Mouse (Mus musculus): Measurements from ENCODE around the gene Syk.

DNA sequence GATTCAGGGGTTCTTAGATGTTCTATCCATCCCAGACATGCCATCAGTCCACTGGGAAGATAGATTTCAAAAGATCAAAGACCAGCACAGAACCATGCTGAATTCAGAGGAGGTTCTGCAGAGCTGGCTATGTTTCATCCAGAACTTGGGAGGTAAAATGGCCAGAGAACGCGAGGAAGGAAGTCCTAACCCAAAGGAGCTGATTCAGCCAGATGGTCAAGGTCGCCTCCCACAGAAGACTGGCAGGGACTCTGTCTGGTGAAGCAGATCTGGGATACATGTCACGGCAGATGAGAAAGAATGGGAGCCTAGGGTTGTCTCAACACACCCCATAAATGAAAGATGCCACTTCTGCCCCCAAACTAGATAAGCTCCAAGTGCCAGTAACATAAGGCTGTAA, 90.9 kb downstream of the Syk start:
- TF ChIP-seq CTCF (IDR thresholded peaks at IDR 0.05; ENCODE audit: borderline replicate concordance, control insufficient read depth, extremely low read depth, insufficient read depth, low read length, poor library complexity), result no peak
- no peak for TF ChIP-seq POLR2A (IDR thresholded peaks at IDR 0.05; ENCODE audit: control insufficient read depth, extremely low read depth, insufficient read depth, low read length, poor library complexity)
